Mouse (Mus musculus) cerebellum, adult 2 months (tissue): ENCODE measurements around the gene Carns1.

Source experiments
- CTCF ChIP-seq: fragments of 200-500 bp; IDR thresholded peaks from 2 replicates; pipeline ENCODE4 v1.5.1; 2011; ENCODE audit warnings: low read depth, mild to moderate bottlenecking, control low read depth, low read length, moderate library complexity, borderline replicate concordance; ENCODE audit not compliant: insufficient read depth
- POLR2A ChIP-seq: fragments of 200-500 bp; IDR thresholded peaks from 2 replicates; pipeline ENCODE4 v1.6.1; 2011; ENCODE audit warnings: low read length, control low read depth, borderline replicate concordance; ENCODE audit not compliant: insufficient read depth

DNA sequence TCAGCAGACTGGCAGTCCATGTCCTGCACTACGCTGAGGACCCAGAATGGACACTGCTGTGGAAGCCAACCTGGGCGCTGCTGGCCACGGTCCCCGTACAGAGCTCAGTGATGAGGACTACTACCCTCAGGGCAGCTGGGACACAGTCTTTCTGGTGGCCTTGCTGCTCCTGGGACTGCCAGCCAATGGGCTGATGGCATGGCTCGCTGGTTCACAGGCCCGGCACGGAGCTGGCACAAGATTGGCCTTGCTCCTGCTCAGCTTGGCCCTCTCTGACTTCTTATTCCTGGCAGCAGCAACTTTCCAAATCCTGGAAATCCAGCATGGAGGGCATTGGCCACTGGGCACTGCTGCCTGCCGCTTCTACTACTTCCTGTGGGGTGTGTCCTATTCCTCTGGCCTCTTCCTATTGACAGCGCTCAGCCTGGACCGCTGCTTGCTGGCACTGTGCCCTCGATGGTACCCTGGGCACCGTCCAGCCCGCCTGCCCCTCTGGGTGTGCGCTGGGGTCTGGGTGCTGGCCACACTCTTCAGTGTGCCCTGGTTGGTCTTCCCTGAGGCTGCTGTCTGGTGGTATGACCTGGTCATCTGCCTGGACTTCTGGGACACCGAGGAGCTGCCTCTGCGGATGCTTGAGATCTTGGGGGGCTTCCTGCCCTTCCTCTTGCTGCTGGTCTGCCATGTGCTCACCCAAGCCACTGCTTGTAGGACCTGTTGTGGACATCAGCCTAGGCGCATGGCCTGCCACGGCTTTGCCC, 32.7 kb downstream of the Carns1 start:
- no peak for TF ChIP-seq CTCF
- TF ChIP-seq POLR2A, result no peak
